Mouse (Mus musculus) olfactory bulb, adult 2 months (tissue): Measurements from ENCODE around the gene Fam89b.

Experiments
- CTCF ChIP-seq: fragments of 200-500 bp; IDR thresholded peaks from 2 replicates; pipeline ENCODE4 v1.5.1; 2012; ENCODE audit warnings: low read depth, mild to moderate bottlenecking, low read length, moderate library complexity; ENCODE audit not compliant: insufficient read depth
- POLR2A ChIP-seq: fragments of 200-500 bp; IDR thresholded peaks from 2 replicates; pipeline ENCODE4 v1.6.1; 2012; ENCODE audit warnings: mild to moderate bottlenecking, low read depth, low read length, moderate library complexity; ENCODE audit not compliant: insufficient read depth

- TF ChIP-seq POLR2A (no peak), CTCF (no peak)
These were observed 29.5 kb upstream of the Fam89b start for GRCm38 (mm10) chr19:5758878-5759403.
